12 mouse cellular contexts compared by ENCODE assay signal in the genomic region with DNA sequence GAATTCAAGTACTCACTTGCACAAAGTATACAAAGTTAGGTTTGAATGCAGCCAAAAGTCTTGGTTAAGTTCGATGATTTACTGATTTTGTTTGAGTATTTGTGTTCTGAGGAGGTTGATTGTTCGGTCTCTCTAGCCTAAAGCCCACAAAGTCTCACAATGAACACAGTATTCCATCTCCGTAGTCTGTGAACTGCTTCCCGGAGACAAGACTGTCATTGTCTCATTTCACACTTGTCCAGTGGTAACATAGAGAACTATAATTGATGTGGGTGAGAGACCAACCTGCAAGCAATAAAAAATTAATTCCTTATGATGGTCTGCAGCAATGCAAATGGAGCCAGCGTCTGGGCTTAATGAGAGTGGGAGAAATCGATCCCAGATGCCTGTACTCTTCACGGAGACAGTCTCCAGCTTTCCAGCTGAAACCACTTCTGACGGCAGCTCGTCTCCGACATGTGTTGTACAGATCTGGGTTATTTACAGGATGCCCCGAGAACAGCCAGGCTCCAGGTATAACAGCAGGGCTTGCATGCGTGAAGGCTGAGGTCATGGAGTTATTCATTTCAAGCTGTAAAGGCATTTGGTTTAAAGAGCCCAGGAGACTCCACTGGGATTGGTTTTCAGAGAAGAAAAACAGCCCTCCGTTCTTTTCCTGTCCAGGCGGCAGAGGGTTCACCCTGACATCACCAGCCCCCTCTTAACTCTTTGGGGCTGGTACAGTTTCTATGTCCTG.
DNase-seq lines count a peak whose midpoint lies in the region; ATAC-seq and TF ChIP-seq lines count a peak whose summit lies in the region.
"Had no signal": no experiment of that assay in that cellular context is flagged by ENCODE, and none has a peak within 500 bp of the region (broad histone marks: within the 10 kb centered on the region; RNA-seq: fewer than 3 reads in every experiment).

No protein-coding gene starts in this region.

- H3K27ac ChIP-seq in lung, postnatal 0 days (ENCODE audit: low read length): no peak overlapping the region
- peak overlapping the region; percentile 66 for H3K27ac ChIP-seq in heart, embryonic 11.5 days (ENCODE audit: low read depth, low read length)
- peak overlapping the region; percentile 75 for H3K27ac ChIP-seq in intestine, embryonic 14.5 days (ENCODE audit: low read depth)
- peak overlapping the region; percentile 39 for H3K27ac ChIP-seq in stomach, embryonic 16.5 days (ENCODE audit: low read length)
- H3K27ac ChIP-seq in midbrain, embryonic 15.5 days: no peak overlapping the region
- H3K27ac ChIP-seq: macrophage had no signal

- DNase-seq in lung, postnatal 0 days (ENCODE audit: low spot score): peak; percentile 14
- DNase-seq in lung, postnatal 10 days: no peak
- DNase-seq in intestine, embryonic 14.5 days (ENCODE audit: low spot score): peak; percentile 57
- DNase-seq in layer of hippocampus, adult 9-10 months (ENCODE audit: low spot score): no peak
- no peak for DNase-seq in gastrocnemius, adult 18-20 months (ENCODE audit: low spot score)
- DNase-seq: kidney, postnatal 14 days; thymus, postnatal 14 days had no signal

- 0 out of 2 replicates have a peak overlapping the region, but pooled peaks have one; percentile 4 for H3K4me3 ChIP-seq in lung, postnatal 0 days (ENCODE audit: low read depth, low read length)
- H3K4me3 ChIP-seq in heart, embryonic 11.5 days (ENCODE audit: low read depth, low read length): peak overlapping the region; percentile 21
- no peak overlapping the region for H3K4me3 ChIP-seq in intestine, embryonic 14.5 days (ENCODE audit: low read depth, low read length)
- H3K4me3 ChIP-seq in stomach, embryonic 16.5 days (replicated peaks; ENCODE audit: low read length): no peak overlapping the region
- H3K4me3 ChIP-seq in midbrain, embryonic 15.5 days: no peak overlapping the region
- H3K4me3 ChIP-seq: erythroblast, embryonic 14.5 days had no signal

- no peak for TF ChIP-seq CTCF in lung, postnatal 0 days (IDR thresholded peaks at IDR 0.05)

- peak; percentile 37 for ATAC-seq in lung, postnatal 0 days
- ATAC-seq in heart, embryonic 11.5 days (replicated peaks; ENCODE audit: insufficient number of reproducible peaks, low FRiP score, low TSS enrichment): peak; percentile 67; the same call in 1 of the 2 replicates
- ATAC-seq in intestine, embryonic 14.5 days (replicated peaks; ENCODE audit: low FRiP score, low TSS enrichment, low read depth): peak; percentile 70
- peak; percentile 17; the same call in 1 of the 2 replicates for ATAC-seq in stomach, embryonic 16.5 days (ENCODE audit: insufficient read depth, low FRiP score)
- no peak for ATAC-seq in midbrain, embryonic 15.5 days (replicated peaks)

- no peaks in the 10 kb centered on the region for H3K9me3 ChIP-seq in lung, postnatal 0 days (ENCODE audit: low read length)
- no peaks in the 10 kb centered on the region for H3K9me3 ChIP-seq in heart, embryonic 11.5 days (replicated peaks; ENCODE audit: control insufficient read depth, low read length)
- no peaks in the 10 kb centered on the region for H3K9me3 ChIP-seq in intestine, embryonic 14.5 days (ENCODE audit: control insufficient read depth, low read length)
- no peaks in the 10 kb centered on the region for H3K9me3 ChIP-seq in stomach, embryonic 16.5 days (replicated peaks; ENCODE audit: control insufficient read depth, low read length)
- no peaks in the 10 kb centered on the region for H3K9me3 ChIP-seq in midbrain, embryonic 15.5 days

- WGBS in lung, postnatal 0 days: 20% methylated on average over 14 of the region's 14 CpGs
- WGBS in heart, embryonic 11.5 days (ENCODE audit: insufficient replicate concordance): 30% methylated on average over 14 of the region's 14 CpGs
- WGBS in intestine, embryonic 14.5 days: 19% methylated on average over 14 of the region's 14 CpGs
- WGBS in stomach, embryonic 16.5 days: 29% methylated on average over 14 of the region's 14 CpGs
- 72% methylated on average over 14 of the region's 14 CpGs for WGBS in midbrain, embryonic 15.5 days

- no peaks in the 10 kb centered on the region for H3K27me3 ChIP-seq in lung, postnatal 0 days (replicated peaks; ENCODE audit: insufficient read depth, low read length)
- H3K27me3 ChIP-seq in heart, embryonic 11.5 days (ENCODE audit: control insufficient read depth, insufficient read depth, low read length): no peaks in the 10 kb centered on the region
- H3K27me3 ChIP-seq in intestine, embryonic 14.5 days (replicated peaks; ENCODE audit: control insufficient read depth, insufficient read depth, low read length): no peaks in the 10 kb centered on the region
- H3K27me3 ChIP-seq in stomach, embryonic 16.5 days (ENCODE audit: control insufficient read depth, insufficient read depth, low read length): no peaks in the 10 kb centered on the region
- no peaks in the 10 kb centered on the region for H3K27me3 ChIP-seq in midbrain, embryonic 15.5 days (replicated peaks)

- H3K9ac ChIP-seq in lung, postnatal 0 days (replicated peaks; ENCODE audit: low read depth): no peak overlapping the region
- H3K9ac ChIP-seq in heart, embryonic 11.5 days (ENCODE audit: low read depth, low read length): peak overlapping the region; percentile 39
- no peak overlapping the region for H3K9ac ChIP-seq in intestine, embryonic 14.5 days (ENCODE audit: low read length)
- H3K9ac ChIP-seq in stomach, embryonic 16.5 days (ENCODE audit: low read length): peak overlapping the region; percentile 56
- H3K9ac ChIP-seq in midbrain, embryonic 15.5 days: no peak overlapping the region

- TF ChIP-seq EP300 in lung, postnatal 0 days (IDR thresholded peaks at IDR 0.05): no peak

- H3K4me2 ChIP-seq in lung, postnatal 0 days (replicated peaks; ENCODE audit: low read depth, low read length): no peak overlapping the region; the same call in 1 of the 2 replicates
- peak overlapping the region; percentile 48 for H3K4me2 ChIP-seq in heart, embryonic 11.5 days
- peak overlapping the region; percentile 33 for H3K4me2 ChIP-seq in intestine, embryonic 14.5 days (ENCODE audit: low read length)
- peak overlapping the region; percentile 16; the same call in 1 of the 2 replicates for H3K4me2 ChIP-seq in stomach, embryonic 16.5 days (ENCODE audit: low read depth, low read length)
- no peak overlapping the region for H3K4me2 ChIP-seq in midbrain, embryonic 15.5 days

- H3K4me1 ChIP-seq in lung, postnatal 0 days (ENCODE audit: insufficient read depth, low read depth, low read length): no peaks in the 10 kb centered on the region; the same call in 1 of the 2 replicates
- H3K4me1 ChIP-seq in heart, embryonic 11.5 days (ENCODE audit: control insufficient read depth, insufficient read depth, low read length): peaks cover 10% of the 10 kb centered on the region
- H3K4me1 ChIP-seq in intestine, embryonic 14.5 days (replicated peaks; ENCODE audit: control insufficient read depth, insufficient read depth, low read length): peaks cover 15% of the 10 kb centered on the region
- H3K4me1 ChIP-seq in stomach, embryonic 16.5 days (ENCODE audit: control insufficient read depth, insufficient read depth, low read length): peaks cover 12% of the 10 kb centered on the region
- peaks cover 12% of the 10 kb centered on the region for H3K4me1 ChIP-seq in midbrain, embryonic 15.5 days

- H3K36me3 ChIP-seq in lung, postnatal 0 days (ENCODE audit: insufficient read depth, low read length): no peaks in the 10 kb centered on the region
- H3K36me3 ChIP-seq in heart, embryonic 11.5 days (ENCODE audit: control insufficient read depth, insufficient read depth, low read length): no peaks in the 10 kb centered on the region
- no peaks in the 10 kb centered on the region for H3K36me3 ChIP-seq in intestine, embryonic 14.5 days (ENCODE audit: control insufficient read depth, insufficient read depth, low read length)
- no peaks in the 10 kb centered on the region for H3K36me3 ChIP-seq in stomach, embryonic 16.5 days (ENCODE audit: control insufficient read depth, insufficient read depth, low read length)
- H3K36me3 ChIP-seq in midbrain, embryonic 15.5 days (replicated peaks): no peaks in the 10 kb centered on the region

Comparison
In these comparisons a context has a peak if more than half of its experiments do, and no peak if none do; other contexts are left out.
1. DNase-seq: peak in lung, postnatal 0 days (single experiment) and intestine, embryonic 14.5 days (single experiment); none in lung, postnatal 10 days (single experiment), layer of hippocampus, adult 9-10 months (single experiment) and gastrocnemius, adult 18-20 months (single experiment).
2. H3K27ac ChIP-seq: peak in heart, embryonic 11.5 days (single experiment), intestine, embryonic 14.5 days (single experiment) and stomach, embryonic 16.5 days (single experiment); none in lung, postnatal 0 days (single experiment) and midbrain, embryonic 15.5 days (single experiment).
3. H3K4me2 ChIP-seq: peak in heart, embryonic 11.5 days (single experiment), intestine, embryonic 14.5 days (single experiment) and stomach, embryonic 16.5 days (single experiment); none in lung, postnatal 0 days (single experiment) and midbrain, embryonic 15.5 days (single experiment).
4. H3K4me3 ChIP-seq: peak in lung, postnatal 0 days (single experiment) and heart, embryonic 11.5 days (single experiment); none in intestine, embryonic 14.5 days (single experiment), stomach, embryonic 16.5 days (single experiment) and midbrain, embryonic 15.5 days (single experiment).
5. H3K9ac ChIP-seq: peak in heart, embryonic 11.5 days (single experiment) and stomach, embryonic 16.5 days (single experiment); none in lung, postnatal 0 days (single experiment), intestine, embryonic 14.5 days (single experiment) and midbrain, embryonic 15.5 days (single experiment).